Mouse (Mus musculus) gastrocnemius, adult 2 months (tissue): ENCODE data around the gene Gse1. TPM values are rescaled to one million over a fixed set of nuclear protein-coding genes. Genes with fewer than 3 reads are reported as not detected.

Experiments
- DNase-seq: peaks from one replicate; pipeline ENCODE4 v3.0.0; 2022
- H3K27ac ChIP-seq: fragments of 200-600 bp; 2 replicates; pipeline ENCODE4 v1.8.1; 2022; ENCODE audit warnings: mild to moderate bottlenecking
- H3K4me3 ChIP-seq: fragments of 200-600 bp; 2 replicates; pipeline ENCODE4 v1.8.1; 2022; ENCODE audit warnings: mild to moderate bottlenecking, moderate library complexity
- CTCF ChIP-seq: fragments of 200-600 bp; IDR thresholded peaks from 2 replicates; pipeline ENCODE4 v1.8.1; 2022; ENCODE audit warnings: antibody characterized with exemption, mild to moderate bottlenecking, moderate library complexity
- intact Hi-C: fragments of 180-260 bp; cut with DNase I; formaldehyde crosslinking; loops from one replicate; pipeline ENCODE4 v1.15.1; 2025
- total RNA-seq, 2 experiments: library from RNA; stranded (reverse); gene quantifications; 2 replicates each; pipeline ENCODE4 v1.2.3; 2021

The Gse1 gene
- total RNA-seq, 2 experiments from 2014 or later, result 26.5 to 37.3 TPM

- Histone ChIP-seq H3K4me3 (0 out of 2 replicates have a peak overlapping the region, but pooled peaks have one; percentile 3), H3K27ac (peak overlapping the region; percentile 91)
- TF ChIP-seq CTCF, result no peak
- DNase-seq, result peak; percentile 34
- intact Hi-C loops, result loop anchor here (5.0 kb wide), 1 partner anchor 40 kb away; no protein-coding TSS in a partner anchor
Measured at GRCm38 (mm10) chr8:120492193-120492880, 264.1 kb downstream of the Gse1 start.

GRCm38 (mm10) chr8:120492881-120493220 is 264.6 kb downstream of the Gse1 start:
- intact Hi-C loops, result loop anchor here (5.0 kb wide), 1 partner anchor 39 kb away; no protein-coding TSS in a partner anchor

GRCm38 (mm10) chr8:120493508-120494464 is 265.5 kb downstream of the Gse1 start:
- no peak for DNase-seq
- Histone ChIP-seq H3K4me3 (no peak overlapping the region), H3K27ac (peak overlapping the region; percentile 91)
- TF ChIP-seq CTCF, result no peak
- intact Hi-C loops, result loop anchor here (5.0 kb wide), 1 partner anchor 39 kb away; no protein-coding TSS in a partner anchor

More at GRCm38 (mm10) chr8:120492881-120493220, 264.6 kb downstream of the Gse1 start:
- Histone ChIP-seq H3K4me3 (no peak overlapping the region), H3K27ac (peak overlapping the region; percentile 91)
- DNase-seq, result no peak
- no peak for TF ChIP-seq CTCF

GRCm38 (mm10) chr8:120494903-120495302 is 266.6 kb downstream of the Gse1 start:
- TF ChIP-seq CTCF, result no peak
- peak; percentile 91 for DNase-seq
- intact Hi-C loops, result loop anchor here (5.0 kb wide), 1 partner anchor 37 kb away; no protein-coding TSS in a partner anchor
- H3K27ac ChIP-seq, result peak overlapping the region; percentile 91
- peak overlapping the region; percentile 59 for H3K4me3 ChIP-seq

GRCm38 (mm10) chr8:120495461-120495860 is 267.2 kb downstream of the Gse1 start:
- Histone ChIP-seq H3K27ac (peak overlapping the region; percentile 91), H3K4me3 (peak overlapping the region; percentile 59)
- DNase-seq, result peak; percentile 33
- TF ChIP-seq CTCF, result no peak
- intact Hi-C loops, result no loop called here

- no peak for TF ChIP-seq CTCF
- intact Hi-C loops, result no loop called here
- peak overlapping the region; percentile 91; the same call in 1 of the 2 replicates for H3K27ac ChIP-seq
- peak; percentile 17 for DNase-seq
- H3K4me3 ChIP-seq, result no peak overlapping the region
Measured at GRCm38 (mm10) chr8:120496478-120496877, 268.2 kb downstream of the Gse1 start.

GRCm38 (mm10) chr8:120497503-120497946 is 269.3 kb downstream of the Gse1 start:
- no peak for TF ChIP-seq CTCF
- intact Hi-C loops, result no loop called here
- DNase-seq, result no peak
- peak overlapping the region; percentile 89; the same call in 1 of the 2 replicates for H3K27ac ChIP-seq
- H3K4me3 ChIP-seq, result no peak overlapping the region

- H3K27ac ChIP-seq, result peak overlapping the region; percentile 89
- H3K4me3 ChIP-seq, result peak overlapping the region; percentile 65
- intact Hi-C loops, result no loop called here
- TF ChIP-seq CTCF, result no peak
- DNase-seq, result peak; percentile 41
Measured at GRCm38 (mm10) chr8:120498349-120498831, 270.1 kb downstream of the Gse1 start.

GRCm38 (mm10) chr8:120498926-120499605 is 270.8 kb downstream of the Gse1 start:
- TF ChIP-seq CTCF, result no peak
- H3K4me3 ChIP-seq, result peak overlapping the region; percentile 65
- intact Hi-C loops, result no loop called here
- H3K27ac ChIP-seq, result peak overlapping the region; percentile 89
- peak; percentile 93 for DNase-seq

- Histone ChIP-seq H3K27ac (peak overlapping the region; percentile 78), H3K4me3 (no peak overlapping the region)
- DNase-seq, result peak; percentile 82
- intact Hi-C loops, result loop anchor here (5.0 kb wide), 2 partner anchors 37 to 63 kb away; no protein-coding TSS in a partner anchor
- TF ChIP-seq CTCF, result peak; percentile 33
Measured at GRCm38 (mm10) chr8:120500701-120501261, 272.5 kb downstream of the Gse1 start.

- intact Hi-C loops, result loop anchor here (5.0 kb wide), 2 partner anchors 36 to 64 kb away; no protein-coding TSS in a partner anchor
- TF ChIP-seq CTCF, result no peak
- peak; percentile 58 for DNase-seq
Measured at GRCm38 (mm10) chr8:120501426-120501825, 273.2 kb downstream of the Gse1 start.

More at GRCm38 (mm10) chr8:120501426-120501825, 273.2 kb downstream of the Gse1 start:
- peak overlapping the region; percentile 78 for H3K27ac ChIP-seq
- no peak overlapping the region for H3K4me3 ChIP-seq
